Mouse (Mus musculus): ENCODE measurements around the gene Ptms. TPM values are rescaled to one million over a fixed set of nuclear protein-coding genes. Genes with fewer than 3 reads are reported as not detected.

Gene Ptms
- polyA plus RNA-seq, 1 experiment from 2014 or later, result 255 TPM

GRCm38 (mm10) chr6:124881821-124882220 is 38.1 kb downstream of the Ptms start:
- no peaks in the 10 kb centered on the region for H3K27me3 ChIP-seq
- H3K4me3 ChIP-seq, result no peak overlapping the region
- no peaks in the 10 kb centered on the region for H3K36me3 ChIP-seq
- 94% methylated on average over 9 of the region's 9 CpGs for WGBS
- H3K4me2 ChIP-seq, result no peak overlapping the region
- peaks cover 7% of the 10 kb centered on the region for H3K4me1 ChIP-seq (replicated peaks)
- ATAC-seq (replicated peaks; ENCODE audit: insufficient number of reproducible peaks, insufficient read depth, low FRiP score, low read depth), result no peak
- H3K9ac ChIP-seq, result no peak overlapping the region
- H3K27ac ChIP-seq, result no peak overlapping the region
- no peaks in the 10 kb centered on the region for H3K9me3 ChIP-seq (replicated peaks)

GRCm38 (mm10) chr6:124879390-124879789 is 40.5 kb downstream of the Ptms start:
- Histone ChIP-seq H3K4me1 (replicated peaks) (no peaks in the 10 kb centered on the region), H3K27me3 (no peaks in the 10 kb centered on the region), H3K4me3 (no peak overlapping the region), H3K27ac (no peak overlapping the region), H3K36me3 (no peaks in the 10 kb centered on the region), H3K9ac (no peak overlapping the region), H3K9me3 (replicated peaks) (no peaks in the 10 kb centered on the region), H3K4me2 (no peak overlapping the region)
- WGBS, result 45% methylated on average over 6 of the region's 6 CpGs
- no peak for ATAC-seq (replicated peaks; ENCODE audit: insufficient number of reproducible peaks, insufficient read depth, low FRiP score, low read depth)

- H3K36me3 ChIP-seq, result no peaks in the 10 kb centered on the region
- H3K4me1 ChIP-seq (replicated peaks), result no peaks in the 10 kb centered on the region
- no peak overlapping the region for H3K27ac ChIP-seq
- no peak overlapping the region for H3K4me2 ChIP-seq
- no peak overlapping the region for H3K9ac ChIP-seq
- H3K4me3 ChIP-seq, result no peak overlapping the region
- WGBS, result 30% methylated on average over 2 of the region's 3 CpGs
- H3K9me3 ChIP-seq (replicated peaks), result no peaks in the 10 kb centered on the region
- no peak for ATAC-seq (replicated peaks; ENCODE audit: insufficient number of reproducible peaks, insufficient read depth, low FRiP score, low read depth)
- H3K27me3 ChIP-seq, result no peaks in the 10 kb centered on the region
These were observed 45.6 kb downstream of the Ptms start for GRCm38 (mm10) chr6:124874348-124874747.

- 60% methylated on average over 6 of the region's 7 CpGs for WGBS
- Histone ChIP-seq H3K4me3 (no peak overlapping the region), H3K9ac (no peak overlapping the region), H3K27me3 (peaks cover 38% of the 10 kb centered on the region), H3K4me1 (replicated peaks) (peaks cover 21% of the 10 kb centered on the region), H3K36me3 (no peaks in the 10 kb centered on the region), H3K9me3 (replicated peaks) (no peaks in the 10 kb centered on the region), H3K27ac (no peak overlapping the region), H3K4me2 (no peak overlapping the region)
- no peak for ATAC-seq (replicated peaks; ENCODE audit: insufficient number of reproducible peaks, insufficient read depth, low FRiP score, low read depth)
These were observed 53.3 kb downstream of the Ptms start for GRCm38 (mm10) chr6:124866560-124866959.

- Histone ChIP-seq H3K4me3 (no peak overlapping the region), H3K9ac (no peak overlapping the region)
- 67% methylated on average over 17 of the region's 18 CpGs for WGBS
These were observed 54.0 kb downstream of the Ptms start for GRCm38 (mm10) chr6:124865766-124866362.

More at GRCm38 (mm10) chr6:124865766-124866362, 54.0 kb downstream of the Ptms start:
- Histone ChIP-seq H3K27ac (no peak overlapping the region), H3K36me3 (no peaks in the 10 kb centered on the region), H3K4me2 (no peak overlapping the region), H3K4me1 (replicated peaks) (peaks cover 21% of the 10 kb centered on the region), H3K9me3 (replicated peaks) (no peaks in the 10 kb centered on the region), H3K27me3 (peaks cover 45% of the 10 kb centered on the region)
- ATAC-seq (replicated peaks; ENCODE audit: insufficient number of reproducible peaks, insufficient read depth, low FRiP score, low read depth), result no peak

Other genes starting within 250 kb of the Ptms start
- gene Emg1, start 207.9 kb downstream of the Ptms start, polyA plus RNA-seq (2015; fragmentation: Nextera tagmentation; extraction: Ambion mirVana), result 108 and 121 TPM in 2 replicates
- 307 and 324 TPM in 2 replicates for gene Phb2, start 207.8 kb downstream of the Ptms start, polyA plus RNA-seq (2015; fragmentation: Nextera tagmentation; extraction: Ambion mirVana)
- 5.6 and 21.1 TPM in 2 replicates for gene Ptpn6, start 181.4 kb downstream of the Ptms start, polyA plus RNA-seq (2015; fragmentation: Nextera tagmentation; extraction: Ambion mirVana)
- 387 and 416 TPM in 2 replicates for gene Grcc10, start 178.7 kb downstream of the Ptms start, polyA plus RNA-seq (2015; fragmentation: Nextera tagmentation; extraction: Ambion mirVana)
- gene Gm45234, start 164.1 kb downstream of the Ptms start, polyA plus RNA-seq (2015; fragmentation: Nextera tagmentation; extraction: Ambion mirVana), result not detected in 2 replicates
- 9.3 and 11.7 TPM in 2 replicates for gene Atn1, start 163.6 kb downstream of the Ptms start, polyA plus RNA-seq (2015; fragmentation: Nextera tagmentation; extraction: Ambion mirVana)
- 2.7 and 4.3 TPM in 2 replicates for gene Eno2, start 150.4 kb downstream of the Ptms start, polyA plus RNA-seq (2015; fragmentation: Nextera tagmentation; extraction: Ambion mirVana)
- 0.83 and 1.0 TPM in 2 replicates for gene Lrrc23, start 140.4 kb downstream of the Ptms start, polyA plus RNA-seq (2015; fragmentation: Nextera tagmentation; extraction: Ambion mirVana)
- gene Spsb2, start 111.4 kb downstream of the Ptms start, polyA plus RNA-seq (2015; fragmentation: Nextera tagmentation; extraction: Ambion mirVana), result 7.0 and 9.8 TPM in 2 replicates
- 1,247 and 1,352 TPM in 2 replicates for gene Tpi1, start 105.8 kb downstream of the Ptms start, polyA plus RNA-seq (2015; fragmentation: Nextera tagmentation; extraction: Ambion mirVana)
- 87.2 and 114 TPM in 2 replicates for gene Usp5, start 90.6 kb downstream of the Ptms start, polyA plus RNA-seq (2015; fragmentation: Nextera tagmentation; extraction: Ambion mirVana)
- gene Cdca3, start 90.6 kb downstream of the Ptms start, polyA plus RNA-seq (2015; fragmentation: Nextera tagmentation; extraction: Ambion mirVana), result 117 and 128 TPM in 2 replicates
- gene Gnb3, start 79.8 kb downstream of the Ptms start, polyA plus RNA-seq (2015; fragmentation: Nextera tagmentation; extraction: Ambion mirVana), result 4.9 and 5.2 TPM in 2 replicates
- 14.0 and 24.2 TPM in 2 replicates for gene P3h3, start 62.4 kb downstream of the Ptms start, polyA plus RNA-seq (2015; fragmentation: Nextera tagmentation; extraction: Ambion mirVana)
- 2.2 and 2.4 TPM in 2 replicates for gene Gpr162, start 56.1 kb downstream of the Ptms start, polyA plus RNA-seq (2015; fragmentation: Nextera tagmentation; extraction: Ambion mirVana)
- gene Cd4, start 31.9 kb downstream of the Ptms start, polyA plus RNA-seq (2015; fragmentation: Nextera tagmentation; extraction: Ambion mirVana), result 0.05 and 0.68 TPM in 2 replicates
- 1.2 and 1.7 TPM in 2 replicates for gene Lag3, start 8.4 kb downstream of the Ptms start, polyA plus RNA-seq (2015; fragmentation: Nextera tagmentation; extraction: Ambion mirVana)
- 358 and 371 TPM in 2 replicates for gene Mlf2, start 11.3 kb upstream of the Ptms start, polyA plus RNA-seq (2015; fragmentation: Nextera tagmentation; extraction: Ambion mirVana)
- gene Cops7a, start 45.4 kb upstream of the Ptms start, polyA plus RNA-seq (2015; fragmentation: Nextera tagmentation; extraction: Ambion mirVana), result 129 and 139 TPM in 2 replicates
- 0.62 and 1.1 TPM in 2 replicates for gene Pianp, start 76.6 kb upstream of the Ptms start, polyA plus RNA-seq (2015; fragmentation: Nextera tagmentation; extraction: Ambion mirVana)
- 9.0 and 12.4 TPM in 2 replicates for gene Zfp384, start 89.0 kb upstream of the Ptms start, polyA plus RNA-seq (2015; fragmentation: Nextera tagmentation; extraction: Ambion mirVana)
- 79.2 and 83.1 TPM in 2 replicates for gene Ing4, start 119.7 kb upstream of the Ptms start, polyA plus RNA-seq (2015; fragmentation: Nextera tagmentation; extraction: Ambion mirVana)
- 5.2 and 7.1 TPM in 2 replicates for gene Acrbp, start 129.6 kb upstream of the Ptms start, polyA plus RNA-seq (2015; fragmentation: Nextera tagmentation; extraction: Ambion mirVana)
- 0.35 and 0.90 TPM in 2 replicates for gene Lpar5, start 147.8 kb upstream of the Ptms start, polyA plus RNA-seq (2015; fragmentation: Nextera tagmentation; extraction: Ambion mirVana)
- 61.1 and 63.4 TPM in 2 replicates for gene Chd4, start 175.9 kb upstream of the Ptms start, polyA plus RNA-seq (2015; fragmentation: Nextera tagmentation; extraction: Ambion mirVana)
- 35.0 and 43.6 TPM in 2 replicates for gene Nop2, start 211.8 kb upstream of the Ptms start, polyA plus RNA-seq (2015; fragmentation: Nextera tagmentation; extraction: Ambion mirVana)
- 9.7 and 13.4 TPM in 2 replicates for gene Iffo1, start 225.1 kb upstream of the Ptms start, polyA plus RNA-seq (2015; fragmentation: Nextera tagmentation; extraction: Ambion mirVana)
- gene Gapdh, start 246.4 kb upstream of the Ptms start, polyA plus RNA-seq (2015; fragmentation: Nextera tagmentation; extraction: Ambion mirVana), result 3,777 and 4,210 TPM in 2 replicates